Mouse (Mus musculus): Measurements from ENCODE around the gene Hectd3. TPM values are rescaled to one million over a fixed set of nuclear protein-coding genes. Genes with fewer than 3 reads are reported as not detected.

The Hectd3 gene
- 10 to 100 TPM; 13.7 to 15.3 TPM for total RNA-seq (2021)
- long read RNA-seq, experiment 1, full-length matches to known transcripts, result 27 of 34 reads
- long read RNA-seq, experiment 1, partial matches to known transcripts, result 2 of 34 reads
- long read RNA-seq, experiment 1, other reads (novel, unspliced or antisense), result 5 of 34 reads
- long read RNA-seq, experiment 2, full-length matches to known transcripts, result 18 of 29 reads
- long read RNA-seq, experiment 2, partial matches to known transcripts, result 5 of 29 reads
- long read RNA-seq, experiment 2, other reads (novel, unspliced or antisense), result 6 of 29 reads

- DNase-seq (ENCODE audit: low spot score), result peak; percentile 60
These were observed at the start of gene Hectd3 for GRCm38 (mm10) chr4:116995131-116995797. Gene Hectd3, plus strand, starts transcription at chr4:116995317.

DNA sequence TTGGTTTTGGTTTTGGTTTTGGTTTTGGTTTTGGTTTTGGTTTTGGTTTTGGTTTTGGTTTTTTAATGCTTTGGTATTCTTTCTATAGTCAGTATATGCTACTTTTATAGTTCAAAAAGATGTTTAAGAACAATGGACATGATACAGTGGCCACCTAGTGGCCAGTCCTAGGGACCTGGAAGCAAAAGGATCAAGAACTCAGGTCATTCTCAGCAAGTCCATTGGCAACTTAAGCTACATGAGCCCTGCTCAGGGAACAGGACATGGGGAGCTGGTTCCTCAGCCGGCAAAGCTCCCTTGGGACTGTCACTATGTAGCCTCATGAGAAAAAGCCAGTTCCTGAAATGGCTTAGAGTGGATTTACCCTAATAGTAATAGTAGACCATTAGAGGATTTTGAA lies 43.5 kb upstream of the Hectd3 start:
- DNase-seq (ENCODE audit: low spot score), result no peak

DNA sequence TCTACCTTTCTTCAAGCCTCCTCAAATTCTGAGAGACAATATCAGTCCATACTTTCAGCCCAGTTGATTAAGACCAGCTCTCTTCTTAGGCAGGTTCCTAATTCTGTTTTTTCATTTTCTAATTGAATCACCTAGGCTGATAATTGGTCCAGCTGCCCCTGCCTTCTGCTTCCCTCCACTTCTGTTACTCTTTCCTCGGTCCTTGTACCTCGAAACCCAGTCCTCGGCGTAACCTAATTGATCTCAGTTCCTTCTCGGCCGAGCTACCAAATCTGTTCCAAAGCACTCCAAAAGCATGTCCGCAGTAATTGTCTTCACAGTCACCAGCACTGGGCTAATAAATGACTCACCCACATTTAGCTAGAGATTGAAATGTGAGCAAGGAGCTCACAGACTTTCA lies 40.2 kb upstream of the Hectd3 start:
- no peak for DNase-seq (ENCODE audit: low spot score)

DNA sequence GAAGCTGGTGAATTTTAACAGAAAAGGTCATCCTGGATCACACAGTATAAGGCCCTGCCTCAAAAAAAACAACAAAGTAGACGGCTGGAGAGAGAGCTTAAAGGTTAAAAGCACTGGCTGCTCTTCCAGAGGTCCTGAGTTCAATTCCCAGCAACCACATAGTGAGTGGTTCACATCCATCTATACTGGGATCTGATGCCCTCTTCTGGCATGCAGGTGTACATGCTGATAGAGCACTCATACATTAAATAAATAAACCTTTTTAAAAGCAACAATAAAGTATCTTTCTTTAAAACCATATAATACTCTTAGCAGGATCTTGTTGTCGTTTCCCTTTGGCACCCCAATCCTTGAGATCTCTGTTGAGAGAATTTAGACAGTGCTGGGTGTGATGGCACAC lies 18.6 kb upstream of the Hectd3 start:
- DNase-seq (ENCODE audit: low spot score), result no peak

DNA sequence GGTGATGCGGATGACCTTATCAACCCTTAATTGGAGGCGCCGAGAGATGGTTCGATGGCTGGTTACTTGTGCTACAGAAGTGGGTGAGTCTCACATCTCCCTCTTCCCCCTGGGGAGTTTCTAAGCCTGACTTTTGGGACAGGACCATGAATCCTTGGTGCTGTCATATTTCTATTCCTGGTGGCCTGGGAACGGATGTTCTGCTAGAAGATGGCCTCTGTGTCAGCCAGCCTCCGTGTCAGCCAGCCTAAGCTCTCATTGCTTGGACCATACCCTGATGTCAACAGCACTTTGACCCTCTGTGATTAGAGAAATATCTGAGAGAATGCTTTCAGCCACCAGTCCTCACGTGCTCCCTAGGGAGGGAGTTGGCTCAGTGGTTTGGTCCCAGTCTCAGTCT lies 9.4 kb upstream of the Hectd3 start:
- DNase-seq (ENCODE audit: low spot score), result no peak

DNA sequence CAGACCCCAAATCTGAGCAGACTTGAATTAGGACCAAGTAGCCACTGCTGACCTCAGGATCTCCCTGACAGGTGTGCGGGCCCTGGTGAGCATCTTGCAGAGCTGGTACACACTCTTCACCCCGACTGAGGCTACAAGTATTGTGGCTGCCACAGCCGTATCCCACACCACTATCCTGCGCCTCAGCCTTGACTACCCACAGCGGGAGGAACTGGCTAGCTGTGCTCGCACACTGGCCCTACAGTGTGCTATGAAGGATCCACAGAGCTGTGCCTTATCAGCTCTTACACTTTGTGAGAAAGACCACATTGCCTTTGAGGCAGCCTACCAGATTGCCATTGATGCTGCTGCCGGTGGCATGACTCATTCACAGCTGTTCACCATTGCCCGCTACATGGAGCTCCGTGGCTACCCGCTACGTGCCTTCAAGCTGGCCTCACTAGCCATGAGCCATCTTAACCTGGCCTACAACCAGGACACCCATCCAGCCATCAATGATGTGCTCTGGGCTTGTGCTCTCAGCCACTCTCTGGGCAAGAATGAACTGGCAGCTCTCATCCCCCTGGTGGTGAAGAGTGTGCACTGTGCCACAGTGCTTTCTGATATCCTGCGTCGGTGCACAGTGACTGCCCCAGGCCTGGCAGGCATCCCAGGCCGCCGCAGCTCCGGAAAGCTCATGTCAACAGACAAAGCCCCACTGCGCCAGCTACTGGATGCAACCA lies 8.6 kb upstream of the Hectd3 start:
- peak; percentile 29 for DNase-seq (ENCODE audit: low spot score)

- DNase-seq (ENCODE audit: low spot score), result no peak
These were observed 8.0 kb upstream of the Hectd3 start for GRCm38 (mm10) chr4:116987122-116987456.

- DNase-seq (ENCODE audit: low spot score), result no peak
These were observed 5.4 kb upstream of the Hectd3 start for GRCm38 (mm10) chr4:116989731-116990130.

- DNase-seq (ENCODE audit: low spot score), result peak; percentile 86
These were observed 3.8 kb upstream of the Hectd3 start for GRCm38 (mm10) chr4:116991366-116991765.

DNA sequence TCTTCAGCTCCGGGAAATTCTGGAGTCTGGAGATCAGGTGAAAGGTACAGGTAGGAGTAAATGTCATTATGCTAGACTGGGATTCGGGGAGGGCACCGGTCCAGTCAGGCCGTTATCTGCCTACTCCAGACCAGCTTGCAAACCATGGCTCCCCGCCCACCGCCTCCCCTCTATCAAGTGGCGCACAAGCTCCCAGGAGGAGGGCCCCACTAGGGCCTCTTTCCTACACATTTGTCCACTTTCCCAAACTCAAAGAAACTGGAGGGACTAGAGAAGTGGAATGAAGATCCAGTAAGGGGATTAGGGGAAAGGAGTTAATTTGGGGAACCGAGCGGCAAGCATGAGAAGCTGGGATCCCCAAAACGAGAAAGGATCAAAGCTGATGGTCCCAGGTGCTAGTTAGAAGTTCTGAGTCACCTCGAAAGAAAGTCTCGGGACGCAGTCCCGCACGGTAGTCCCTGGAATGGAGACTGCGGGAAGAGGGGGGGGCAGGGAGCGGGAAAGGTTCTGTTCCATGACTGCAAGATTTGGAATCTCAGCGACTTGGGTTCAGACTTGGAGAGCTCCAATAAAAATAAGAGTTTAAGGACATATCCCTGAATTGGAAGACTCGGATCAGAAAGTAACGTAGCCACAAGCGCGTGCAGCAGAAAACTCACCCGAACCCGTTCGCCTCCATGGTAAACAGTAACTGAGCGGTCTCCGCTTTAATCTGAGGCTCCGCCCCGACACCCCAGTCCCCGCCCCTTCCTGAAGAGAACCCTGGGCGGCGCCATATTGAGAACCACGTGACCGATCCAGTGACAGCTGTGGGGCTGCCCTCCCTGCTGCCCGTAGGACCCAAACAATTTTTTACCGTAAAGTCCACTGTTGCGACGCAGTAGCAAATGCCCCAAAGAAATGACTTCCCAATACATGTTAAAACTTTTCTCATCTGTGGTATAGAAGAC lies 1.2 kb upstream of the Hectd3 start, which contains the start of gene Urod:
Gene Urod (minus strand): TSS at position 742 of the 950 bp plus-strand sequence.
- peak; percentile 97 for DNase-seq (ENCODE audit: low spot score)

- peak; percentile 40 for DNase-seq (ENCODE audit: low spot score)
These were observed 650 bp downstream of the Hectd3 start for GRCm38 (mm10) chr4:116995798-116996135.

GRCm38 (mm10) chr4:116999513-117000154 lies 4.5 kb downstream of the Hectd3 start:
- no peak for DNase-seq (ENCODE audit: low spot score)

DNA sequence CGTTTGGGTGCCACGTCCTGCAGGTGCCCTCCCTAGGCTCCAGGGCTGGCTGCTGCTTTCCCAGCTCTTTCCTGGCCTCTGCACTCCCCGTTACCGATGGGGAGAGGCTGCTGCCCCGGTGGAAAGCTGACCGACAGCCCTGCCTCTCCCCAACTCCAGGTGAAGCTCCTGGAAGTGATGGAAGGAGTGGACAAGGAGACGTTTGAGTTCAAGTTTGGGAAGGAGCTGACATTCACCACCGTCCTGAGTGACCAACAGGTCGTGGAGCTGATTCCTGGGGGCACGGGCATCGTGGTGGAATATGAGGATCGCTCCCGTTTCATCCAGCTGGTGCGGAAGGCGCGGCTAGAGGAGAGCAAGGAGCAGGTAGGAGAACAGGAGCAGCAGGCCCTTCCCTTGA lies 6.8 kb downstream of the Hectd3 start:
- DNase-seq (ENCODE audit: low spot score), result no peak

DNA sequence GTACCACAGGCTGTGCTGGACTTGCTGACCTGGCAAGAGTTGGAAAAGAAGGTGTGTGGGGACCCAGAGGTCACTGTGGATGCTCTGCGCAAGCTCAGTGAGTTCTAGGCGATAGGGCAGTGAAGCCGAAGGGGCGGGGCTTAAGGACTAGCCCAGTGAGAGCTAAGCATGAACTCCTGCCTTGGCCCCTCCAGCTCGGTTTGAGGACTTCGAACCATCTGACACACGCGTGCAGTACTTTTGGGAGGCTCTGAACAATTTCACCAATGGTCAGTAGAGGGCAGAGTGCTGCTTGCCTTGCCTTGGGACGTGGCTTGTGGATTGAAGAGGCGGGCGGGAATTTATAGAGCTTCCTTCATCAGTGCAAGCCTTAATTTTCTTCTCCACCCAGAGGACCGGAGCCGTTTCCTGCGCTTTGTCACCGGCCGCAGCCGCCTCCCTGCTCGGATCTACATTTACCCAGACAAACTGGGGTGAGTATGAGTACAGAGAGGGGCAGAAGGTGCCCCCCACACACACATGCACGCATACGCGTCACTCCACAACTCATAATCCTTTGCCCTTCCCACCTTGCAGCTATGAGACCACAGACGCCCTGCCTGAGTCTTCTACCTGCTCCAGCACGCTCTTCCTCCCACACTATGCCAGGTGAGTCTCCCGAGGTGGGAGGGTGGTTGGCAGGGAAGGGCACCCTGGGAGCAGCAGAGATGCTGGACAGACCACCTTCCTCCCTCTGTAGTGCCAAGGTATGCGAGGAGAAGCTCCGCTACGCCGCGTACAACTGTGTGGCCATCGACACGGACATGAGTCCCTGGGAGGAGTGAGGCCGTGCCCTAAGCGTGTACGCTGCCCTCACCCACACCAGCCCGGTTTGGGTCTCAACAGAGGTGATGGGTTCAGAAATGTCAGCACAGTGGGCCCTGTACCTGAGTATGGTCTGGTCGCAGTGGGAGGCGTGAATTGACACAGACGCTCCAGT lies 7.7 kb downstream of the Hectd3 start:
- peak; percentile 65 for DNase-seq (ENCODE audit: low spot score)

DNA sequence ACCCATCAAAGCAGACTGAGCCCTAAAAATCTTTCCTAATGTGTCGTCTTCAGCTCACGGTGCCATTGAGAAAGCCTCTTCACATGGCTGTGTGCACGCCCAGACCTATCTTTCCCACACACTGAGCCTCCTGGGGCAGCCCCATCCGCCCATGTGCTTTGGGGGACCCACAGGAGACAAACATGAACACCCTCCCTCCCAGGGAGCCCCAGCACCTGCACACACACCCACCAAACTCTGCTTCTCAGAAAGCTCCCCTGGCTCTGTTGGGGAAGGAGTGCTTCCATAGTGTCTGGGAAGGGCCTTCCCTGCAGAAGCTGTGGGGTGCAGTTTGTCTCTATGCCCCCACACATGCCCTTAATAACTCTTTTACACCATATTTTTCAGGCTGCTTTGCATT lies 9.5 kb downstream of the Hectd3 start:
- no peak for DNase-seq (ENCODE audit: low spot score)

- no peak for DNase-seq (ENCODE audit: low spot score)
These were observed 10.7 kb downstream of the Hectd3 start for GRCm38 (mm10) chr4:117005611-117006400.

DNA sequence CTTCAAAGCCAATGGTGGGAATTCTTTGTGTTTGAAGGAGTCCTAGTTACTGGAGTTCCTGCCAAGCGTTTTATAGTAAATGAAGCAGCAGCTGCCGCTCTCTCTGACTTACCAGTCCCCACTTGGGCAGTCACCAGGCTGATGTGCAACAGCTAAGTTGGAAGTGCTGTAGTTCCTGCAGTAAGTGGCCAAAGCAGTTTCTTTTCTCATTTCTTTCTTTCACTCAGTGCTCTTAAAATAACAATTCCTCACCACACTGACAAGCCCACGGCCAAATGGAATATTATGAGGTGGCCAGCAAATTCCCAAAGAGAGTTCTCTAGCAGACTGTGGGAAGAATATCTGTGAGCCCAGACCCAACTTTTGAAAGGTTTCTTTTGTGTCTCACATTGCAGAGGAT lies 11.9 kb downstream of the Hectd3 start:
- DNase-seq (ENCODE audit: low spot score), result no peak

DNA sequence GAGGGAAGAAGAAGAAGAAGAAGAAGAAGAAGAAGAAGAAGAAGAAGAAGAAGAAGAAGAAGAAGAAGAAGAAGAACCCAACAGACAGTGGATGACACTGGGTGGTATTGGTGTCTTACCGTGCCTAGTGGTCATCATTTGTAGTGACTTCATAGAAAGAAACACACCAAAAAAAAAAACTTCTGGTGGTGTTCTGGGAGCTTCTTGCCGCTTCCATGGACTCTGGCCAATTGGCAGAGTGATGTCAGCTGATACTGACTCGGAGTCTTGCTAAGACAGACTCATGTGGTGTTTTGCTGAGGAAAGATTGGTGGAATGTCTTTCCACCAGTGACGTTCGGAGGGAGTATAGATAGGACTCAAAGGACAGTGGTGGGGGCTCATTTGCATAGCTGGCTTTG lies 15.1 kb downstream of the Hectd3 start:
- no peak for DNase-seq (ENCODE audit: low spot score)

DNA sequence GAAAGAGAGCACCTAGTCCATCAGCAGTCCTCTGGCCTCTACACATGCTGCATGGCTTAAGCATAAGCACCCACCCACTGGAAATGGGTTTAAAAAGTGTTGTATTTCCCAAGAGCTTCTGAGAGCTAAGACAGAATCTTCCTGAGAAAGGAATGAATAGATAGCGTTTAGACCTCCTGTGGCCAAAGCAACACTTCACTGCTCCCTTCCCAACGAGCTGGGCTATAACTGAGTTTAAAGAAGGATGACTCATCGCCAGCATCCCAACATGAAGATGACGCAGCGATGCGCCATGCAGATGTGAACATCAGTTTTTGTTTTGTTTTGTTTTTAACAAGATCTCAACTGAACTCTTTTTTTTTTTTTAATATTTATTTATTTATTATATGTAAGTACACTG lies 18.5 kb downstream of the Hectd3 start:
- DNase-seq (ENCODE audit: low spot score), result no peak

Data from gastrocnemius, adult 18-20 months (tissue).